8 mouse cellular contexts compared by ENCODE assay signal in genomic region chr5:8422932-8423928, GRCm38 (mm10). TPM values are rescaled to one million over a fixed set of nuclear protein-coding genes. Genes with fewer than 3 reads are reported as not detected.
DNase-seq lines count a peak whose midpoint lies in the region; ATAC-seq and TF ChIP-seq lines count a peak whose summit lies in the region.

No protein-coding gene starts in this region.

- WGBS in forebrain, embryonic 12.5 days, result 1% methylated on average over 40 of the region's 40 CpGs
- under 1% methylated on average over 38 of the region's 40 CpGs for WGBS in midbrain, embryonic 16.5 days

- H3K4me2 ChIP-seq in forebrain, embryonic 12.5 days, result peak overlapping the region; percentile 63
- peak overlapping the region; percentile 91 for H3K4me2 ChIP-seq in midbrain, embryonic 16.5 days (ENCODE audit: low read length)

- peaks cover 15% of the 10 kb centered on the region for H3K36me3 ChIP-seq in forebrain, embryonic 12.5 days (replicated peaks)
- no peaks in the 10 kb centered on the region for H3K36me3 ChIP-seq in midbrain, embryonic 16.5 days (ENCODE audit: control insufficient read depth, insufficient read depth, low read length)

- DNase-seq in left cerebral cortex, adult 2 months (ENCODE audit: extremely low spot score in 1 of 2, low spot score in 2 of 2), result no peak
- DNase-seq in left cerebral cortex, adult 8-10 months (ENCODE audit: low spot score in 2 of 2), result no peak
- DNase-seq in ZHBTc4 (ENCODE audit: low read depth, low spot score), result peak; percentile 21
- peak; percentile 29 for DNase-seq in kidney, postnatal 14 days
- DNase-seq in right cerebral cortex, postnatal 14 days, result no peak
- no peak for DNase-seq in right cerebral cortex, postnatal 25 days

- H3K9ac ChIP-seq in forebrain, embryonic 12.5 days, result peak overlapping the region; percentile 88
- peak overlapping the region; percentile 78 for H3K9ac ChIP-seq in midbrain, embryonic 16.5 days (ENCODE audit: low read depth, low read length)

- peaks cover 13% of the 10 kb centered on the region; the same call in 1 of the 2 replicates for H3K4me1 ChIP-seq in forebrain, embryonic 12.5 days
- H3K4me1 ChIP-seq in midbrain, embryonic 16.5 days (ENCODE audit: control insufficient read depth, insufficient read depth, low read length), result peaks cover 12% of the 10 kb centered on the region

- intact Hi-C loops in left cerebral cortex, adult 2 months (cut with DNase I), result loop anchor here (5.0 to 10.0 kb wide), 3 partner anchors 192 to 739 kb away; partner anchors contain the start of gene Dmtf1

- no peaks in the 10 kb centered on the region for H3K9me3 ChIP-seq in forebrain, embryonic 12.5 days
- no peaks in the 10 kb centered on the region for H3K9me3 ChIP-seq in midbrain, embryonic 16.5 days (replicated peaks; ENCODE audit: control insufficient read depth, low read length, poor library complexity, severe bottlenecking)

- ATAC-seq in forebrain, embryonic 12.5 days (ENCODE audit: low FRiP score), result peak; percentile 13; the same call in 1 of the 2 replicates
- peak; percentile 26; the same call in 1 of the 2 replicates for ATAC-seq in midbrain, embryonic 16.5 days

- H3K4me3 ChIP-seq in left cerebral cortex, adult 2 months, result peak overlapping the region; percentile 98
- H3K4me3 ChIP-seq in forebrain, embryonic 12.5 days (replicated peaks), result peak overlapping the region; percentile 81
- H3K4me3 ChIP-seq in midbrain, embryonic 16.5 days (ENCODE audit: low read depth, low read length), result peak overlapping the region; percentile 93

- TF ChIP-seq CTCF in left cerebral cortex, adult 2 months (IDR thresholded peaks at IDR 0.05), result peak; percentile 2

- H3K27ac ChIP-seq in left cerebral cortex, adult 2 months, result peak overlapping the region; percentile 37; the same call in 1 of the 2 replicates
- H3K27ac ChIP-seq in forebrain, embryonic 12.5 days, result peak overlapping the region; percentile 91
- H3K27ac ChIP-seq in midbrain, embryonic 16.5 days (ENCODE audit: low read length), result peak overlapping the region; percentile 76

- no peaks in the 10 kb centered on the region for H3K27me3 ChIP-seq in forebrain, embryonic 12.5 days
- no peaks in the 10 kb centered on the region for H3K27me3 ChIP-seq in midbrain, embryonic 16.5 days (ENCODE audit: control insufficient read depth, insufficient read depth, low read depth, low read length)

RNA-seq across cellular contexts. Expression of gene Slc25a40, which starts 0.6 kb away (rescaled TPM):
- 10 to 100 TPM; 12.8 to 13.4 TPM for total RNA-seq in left cerebral cortex, adult 2 months (2021)
- 10 to 100 TPM; 11.7 to 15.2 (median 14.3) TPM for total RNA-seq in left cerebral cortex, adult 8-10 months (2022)
- 10.8 and 12.8 TPM in 2 replicates for polyA plus RNA-seq in forebrain, embryonic 12.5 days (2016; fragmentation: Nextera tagmentation; extraction: Ambion mirVana)
- 8.9 and 9.5 TPM in 2 replicates for polyA plus RNA-seq in midbrain, embryonic 16.5 days (2015; fragmentation: Nextera tagmentation; extraction: Ambion mirVana)

RNA-seq across cellular contexts. Expression of gene Dbf4, which starts 0.7 kb away (rescaled TPM):
- total RNA-seq in left cerebral cortex, adult 2 months (2021), result 1 to 10 TPM; 2.2 to 2.4 TPM
- 1 to 10 TPM; 1.8 to 2.0 (median 1.9) TPM for total RNA-seq in left cerebral cortex, adult 8-10 months (2022)
- 67.6 and 69.1 TPM in 2 replicates for polyA plus RNA-seq in forebrain, embryonic 12.5 days (2016; fragmentation: Nextera tagmentation; extraction: Ambion mirVana)
- 7.0 and 11.2 TPM in 2 replicates for polyA plus RNA-seq in midbrain, embryonic 16.5 days (2015; fragmentation: Nextera tagmentation; extraction: Ambion mirVana)

RNA-seq across cellular contexts. Expression of gene Adam22, which starts 55.3 kb away (rescaled TPM):
- 100 to 1,000 TPM; 214 to 226 TPM for total RNA-seq in left cerebral cortex, adult 2 months (2021)
- 100 to 1,000 TPM; 194 to 214 (median 206) TPM for total RNA-seq in left cerebral cortex, adult 8-10 months (2022)
- polyA plus RNA-seq in forebrain, embryonic 12.5 days (2016; fragmentation: Nextera tagmentation; extraction: Ambion mirVana), result 23.8 and 24.3 TPM in 2 replicates
- 49.5 and 51.1 TPM in 2 replicates for polyA plus RNA-seq in midbrain, embryonic 16.5 days (2015; fragmentation: Nextera tagmentation; extraction: Ambion mirVana)

Comparison
In these comparisons a context has a peak if more than half of its experiments do, and no peak if none do; other contexts are left out.
1. DNase-seq: peak in ZHBTc4 (single experiment) and kidney, postnatal 14 days (single experiment); none in left cerebral cortex, adult 2 months (0 of 2), left cerebral cortex, adult 8-10 months (0 of 2), right cerebral cortex, postnatal 14 days (single experiment) and right cerebral cortex, postnatal 25 days (single experiment).
2. H3K27ac ChIP-seq: peak in every context shown above with its lines; median percentile 91 in forebrain, embryonic 12.5 days; 76 in midbrain, embryonic 16.5 days; 37 in left cerebral cortex, adult 2 months.
3. Peak in every context shown above with its lines, with median percentiles within 50 percentile points of each other: H3K4me3 ChIP-seq.